Mouse (Mus musculus) lung, adult 2 months (tissue): ENCODE data around the gene Syn1.

ENCODE experiments used
- CTCF ChIP-seq: fragments of 200-500 bp; IDR thresholded peaks from 2 replicates; pipeline ENCODE4 v1.5.1; 2011; ENCODE audit warnings: mild to moderate bottlenecking, low read length, control low read depth; ENCODE audit not compliant: insufficient read depth
- POLR2A ChIP-seq: fragments of 200-500 bp; IDR thresholded peaks from 2 replicates; pipeline ENCODE4 v1.6.1; 2011; ENCODE audit warnings: low read depth, mild to moderate bottlenecking, control low read depth, low read length, borderline replicate concordance; ENCODE audit errors: extremely low read depth

GRCm38 (mm10) chrX:20915075-20915474 lies 5.7 kb downstream of the Syn1 start:
- TF ChIP-seq CTCF (no peak), POLR2A (no peak)
